Mouse (Mus musculus): Measurements from ENCODE around the gene Cyp46a1.

Cyp46a1 gene

DNA sequence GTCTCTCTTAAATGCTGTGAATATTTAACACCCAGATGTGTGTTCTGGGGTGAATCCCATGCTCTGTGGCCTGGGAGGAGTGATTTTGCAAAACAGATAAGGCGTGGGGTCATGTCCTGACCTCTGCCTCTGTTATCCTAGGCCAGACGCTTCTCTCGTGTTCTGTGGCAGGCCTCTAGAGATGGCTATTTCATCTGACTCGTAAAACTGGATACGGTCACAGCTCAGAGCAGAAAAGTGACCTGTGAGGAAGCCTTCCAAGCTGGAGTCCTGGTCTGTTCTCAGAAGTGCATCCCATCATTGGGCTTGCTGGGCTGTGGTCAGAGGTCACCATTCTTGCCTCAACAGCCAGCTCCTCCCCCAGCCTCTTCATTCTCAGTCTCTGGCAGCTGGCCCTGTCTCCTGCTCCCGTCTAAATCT lies 21.7 kb upstream of the Cyp46a1 start:
- DNase-seq: no peak

DNA sequence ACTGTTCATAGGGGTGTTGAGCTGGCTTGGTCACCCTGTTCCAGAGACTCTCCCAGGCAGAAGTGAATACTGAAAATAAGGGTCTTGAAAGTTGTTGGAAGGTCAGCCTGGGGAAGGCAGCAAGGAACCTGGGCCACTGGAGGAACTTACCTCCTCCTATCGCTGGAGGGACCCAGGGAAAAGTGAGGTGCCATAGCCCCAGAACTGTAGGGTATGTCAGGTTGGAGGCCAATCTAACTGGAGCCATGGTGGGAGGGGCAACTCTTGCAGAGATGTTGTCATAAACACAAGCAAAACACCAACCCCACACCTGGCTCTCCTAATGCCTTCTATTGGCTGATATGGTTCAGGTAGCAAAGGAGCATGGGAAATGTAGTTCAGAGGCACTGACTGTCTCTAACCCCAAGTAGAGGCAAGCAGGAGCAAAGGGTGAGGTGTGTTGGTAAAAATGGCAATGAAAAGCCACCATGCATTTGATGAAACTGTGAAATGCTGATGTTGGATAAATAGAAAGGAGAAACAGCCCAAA lies 20.9 kb upstream of the Cyp46a1 start:
- DNase-seq: no peak

DNA sequence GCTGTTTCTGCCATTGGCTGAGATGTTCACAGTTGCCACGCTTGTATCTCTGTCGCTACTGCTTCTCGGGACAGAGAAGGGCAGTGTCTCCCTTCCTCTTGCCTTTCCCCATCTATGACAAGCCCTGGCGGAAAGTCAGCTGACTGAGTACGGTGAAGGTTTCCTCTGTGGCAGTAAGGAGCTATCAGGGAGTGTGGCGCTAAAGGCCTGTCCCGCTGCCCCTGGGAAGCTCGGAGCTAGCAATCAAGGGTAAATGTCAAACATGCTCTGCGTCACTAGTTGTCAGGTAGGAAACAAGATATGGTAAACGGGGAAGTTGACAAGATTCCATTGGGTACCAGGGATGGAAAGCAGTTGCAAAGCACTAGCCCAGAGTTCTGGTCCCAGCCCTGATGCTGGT lies 18.4 kb upstream of the Cyp46a1 start:
- DNase-seq: no peak

DNA sequence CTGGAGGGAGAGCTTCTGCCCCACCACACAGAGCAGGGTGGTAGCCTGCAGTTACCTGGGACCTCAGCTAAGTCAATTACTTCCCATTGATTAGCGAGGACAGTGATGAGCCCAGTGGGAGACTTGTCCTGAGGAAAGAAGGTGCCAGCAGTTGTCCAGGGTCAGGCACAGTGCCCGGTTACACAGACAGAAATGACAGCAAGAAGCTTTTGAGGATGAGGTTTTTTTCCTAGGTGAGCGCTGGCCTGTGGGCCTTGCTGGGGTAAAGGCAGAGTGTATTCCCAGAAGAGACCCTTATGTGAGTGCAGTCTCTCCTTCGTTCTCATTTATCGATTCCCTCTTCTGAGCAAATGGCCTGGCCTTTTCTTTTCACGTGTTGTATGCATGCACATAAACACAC lies 17.5 kb upstream of the Cyp46a1 start:
- no peak for DNase-seq

DNA sequence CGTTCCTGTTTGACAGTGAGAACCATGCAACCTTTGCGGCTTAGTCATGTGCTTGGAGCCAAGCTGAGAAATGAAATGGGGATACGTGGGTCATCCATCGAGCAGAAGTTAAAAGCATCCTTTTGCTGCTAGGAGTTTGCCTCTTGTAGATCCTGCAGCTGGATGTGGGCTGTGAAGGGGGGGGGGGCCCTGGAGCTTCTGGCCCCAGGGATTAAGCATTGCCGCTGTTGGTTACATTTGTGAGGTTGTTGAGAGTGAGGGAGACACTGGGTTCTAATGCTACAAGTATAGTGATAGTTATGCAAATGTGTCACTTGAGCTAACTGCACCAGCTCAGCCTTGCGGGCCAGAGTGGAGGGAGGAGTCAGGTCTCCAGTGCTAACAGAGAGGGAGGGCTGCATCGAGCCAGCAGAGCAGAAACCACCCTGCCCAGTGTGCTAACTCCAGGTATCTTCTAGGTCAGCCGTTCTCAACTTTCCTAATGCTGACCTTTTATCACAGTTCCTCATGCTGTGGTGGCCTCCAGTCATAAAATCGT lies 16.9 kb upstream of the Cyp46a1 start:
- no peak for DNase-seq

DNA sequence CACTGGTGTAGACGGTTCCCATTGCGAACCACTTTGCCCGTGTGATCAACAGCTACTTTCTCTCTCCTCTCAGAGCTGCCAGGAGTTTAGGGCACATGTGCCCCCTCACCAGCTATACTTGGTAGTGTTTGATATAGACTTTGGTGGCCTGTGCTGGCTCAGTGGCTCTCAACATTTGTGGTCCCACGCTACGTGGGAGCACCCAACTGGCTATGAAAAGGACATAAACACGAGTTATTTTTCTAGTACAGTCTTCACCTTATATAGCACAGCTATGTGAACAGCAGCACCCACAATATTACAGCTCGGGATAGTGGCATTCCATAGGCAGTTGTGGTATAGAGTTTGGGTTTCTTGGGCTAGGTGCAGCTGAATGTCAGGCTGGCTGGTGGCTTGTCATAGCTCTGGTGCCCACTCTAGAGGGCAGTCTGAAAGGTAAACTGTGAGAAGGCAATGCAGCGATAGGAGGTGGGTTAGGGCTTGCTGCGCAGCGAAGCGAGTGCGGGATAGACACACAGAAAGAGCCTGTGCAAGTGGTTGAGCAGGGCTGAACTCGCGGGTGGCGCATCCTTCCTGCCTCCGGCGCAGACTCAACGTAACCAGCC lies 16.3 kb upstream of the Cyp46a1 start:
- DNase-seq: no peak

DNA sequence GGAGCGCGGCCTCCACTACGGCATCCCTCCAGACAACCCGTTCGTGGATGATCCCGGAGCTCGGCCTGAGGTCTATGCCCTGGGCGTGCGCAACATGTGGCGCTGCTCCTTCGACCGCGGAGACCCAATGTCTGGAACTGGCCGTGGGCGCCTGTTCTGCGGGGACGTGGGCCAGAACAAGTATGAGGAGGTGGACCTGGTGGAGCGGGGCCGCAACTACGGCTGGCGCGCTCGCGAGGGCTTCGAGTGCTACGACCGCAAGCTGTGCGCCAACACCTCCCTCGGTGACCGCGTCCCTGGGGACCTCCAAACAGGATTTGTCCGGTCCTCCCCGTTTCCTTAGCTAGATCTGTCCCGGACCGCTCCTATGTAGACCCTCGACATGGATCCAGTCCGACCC lies 15.7 kb upstream of the Cyp46a1 start:
- DNase-seq: no peak

DNA sequence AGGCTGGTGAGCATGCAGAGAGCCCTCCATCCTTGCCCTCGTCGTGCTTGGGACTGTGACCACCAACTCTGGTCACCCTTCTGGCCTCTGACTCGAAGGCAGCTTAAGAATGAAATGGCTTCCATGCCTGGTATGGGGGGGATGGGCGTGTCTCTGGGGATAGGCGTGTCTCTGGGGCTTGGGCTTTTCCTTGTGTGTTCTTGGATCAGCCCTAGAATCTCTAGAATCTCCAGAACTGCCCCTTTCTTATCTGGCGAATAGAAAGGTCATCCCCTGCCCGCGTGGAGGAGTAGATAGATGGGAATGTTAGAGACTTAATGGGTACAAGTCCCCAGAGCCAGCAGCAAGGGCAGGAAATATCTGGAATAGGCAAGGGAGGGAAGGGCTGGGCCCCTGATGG lies 14.1 kb upstream of the Cyp46a1 start:
- no peak for DNase-seq

DNA sequence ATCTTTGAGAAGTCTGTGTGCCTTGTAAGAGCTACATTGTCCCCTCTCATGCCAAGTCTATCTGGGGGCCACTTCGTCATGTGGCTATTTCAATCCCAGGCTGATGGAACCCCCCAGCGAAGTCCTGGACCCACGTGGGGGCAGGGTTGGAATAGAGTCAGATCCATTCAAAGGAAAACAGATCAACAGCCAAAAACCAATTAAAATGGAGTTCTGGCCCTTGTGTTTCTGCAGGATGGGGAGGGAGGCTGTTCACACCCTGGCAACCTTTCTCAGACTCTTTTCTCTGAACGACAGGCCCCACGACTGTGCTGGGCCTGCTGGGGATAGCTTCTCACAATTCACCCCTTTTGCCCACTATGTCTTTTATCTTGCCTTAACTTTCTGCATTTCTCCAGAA lies 7.8 kb upstream of the Cyp46a1 start:
- DNase-seq: no peak

DNA sequence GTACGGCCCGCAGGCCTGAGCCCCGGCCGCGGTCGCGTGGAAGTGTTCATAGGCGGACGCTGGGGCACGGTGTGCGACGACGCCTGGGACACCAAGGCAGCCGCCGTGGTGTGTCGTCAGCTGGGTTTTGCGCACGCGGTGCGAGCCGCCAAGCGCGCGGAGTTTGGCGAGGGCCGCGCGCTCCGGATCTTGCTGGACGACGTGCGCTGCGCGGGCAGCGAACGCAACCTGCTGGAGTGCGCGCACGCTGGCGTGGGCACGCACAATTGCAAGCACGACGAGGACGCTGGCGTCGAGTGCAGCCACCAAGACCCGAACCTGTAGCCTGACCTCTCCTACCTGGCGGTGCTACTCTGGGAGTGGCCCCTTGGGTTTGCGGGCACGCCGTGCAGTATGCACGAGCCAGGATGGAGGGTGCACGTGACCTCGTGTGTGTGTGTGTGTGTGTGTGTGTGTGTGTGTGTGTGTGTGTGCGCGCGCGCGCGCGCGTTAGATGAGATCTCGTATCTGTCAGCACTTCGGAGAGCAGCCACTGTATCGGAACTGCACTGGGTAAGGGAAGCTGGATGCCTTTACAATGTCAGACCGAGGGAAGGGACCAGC lies 6.2 kb upstream of the Cyp46a1 start:
- no peak for DNase-seq

DNA sequence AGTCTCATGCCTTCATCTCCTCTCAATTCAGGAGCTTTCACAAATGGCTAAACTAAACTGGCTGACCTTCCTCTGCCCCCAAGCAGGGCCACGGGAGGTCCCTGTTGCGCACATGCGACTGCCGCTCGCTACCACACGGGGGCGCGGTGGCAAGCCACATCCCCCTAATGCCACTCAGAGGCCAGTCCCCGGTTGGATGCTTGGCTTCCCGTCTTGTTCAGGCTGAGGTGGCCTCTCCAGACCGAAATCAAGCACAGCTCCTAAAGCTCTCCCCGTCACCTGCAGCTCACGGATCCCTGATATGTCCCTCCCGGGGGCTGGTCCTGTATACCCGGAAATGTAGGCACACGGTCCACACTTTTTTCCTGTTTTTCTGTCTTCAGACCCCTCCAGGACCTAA lies 1.1 kb upstream of the Cyp46a1 start:
- DNase-seq: peak; percentile 75 to 76

DNA sequence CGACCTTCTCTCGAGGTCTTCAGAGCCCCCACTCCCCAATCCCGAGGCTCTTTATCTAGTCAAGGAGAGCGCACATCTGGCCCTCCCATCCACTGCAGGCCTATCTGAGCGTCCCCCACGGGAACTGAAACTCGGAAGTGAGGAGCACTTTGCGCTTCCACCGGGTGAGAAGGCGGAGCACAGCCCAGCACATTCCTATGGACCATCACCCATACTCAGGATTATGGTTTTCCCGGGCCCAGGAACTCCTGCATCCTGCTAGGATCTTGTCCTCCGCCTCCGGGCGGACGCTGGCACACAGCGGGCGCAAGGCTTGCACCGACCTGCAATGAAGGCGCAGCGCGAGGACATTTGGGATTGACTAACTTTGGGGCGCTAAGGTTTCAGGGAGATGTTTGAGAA lies 699 bp upstream of the Cyp46a1 start:
- peak; percentile 31 to 50 for DNase-seq

DNA sequence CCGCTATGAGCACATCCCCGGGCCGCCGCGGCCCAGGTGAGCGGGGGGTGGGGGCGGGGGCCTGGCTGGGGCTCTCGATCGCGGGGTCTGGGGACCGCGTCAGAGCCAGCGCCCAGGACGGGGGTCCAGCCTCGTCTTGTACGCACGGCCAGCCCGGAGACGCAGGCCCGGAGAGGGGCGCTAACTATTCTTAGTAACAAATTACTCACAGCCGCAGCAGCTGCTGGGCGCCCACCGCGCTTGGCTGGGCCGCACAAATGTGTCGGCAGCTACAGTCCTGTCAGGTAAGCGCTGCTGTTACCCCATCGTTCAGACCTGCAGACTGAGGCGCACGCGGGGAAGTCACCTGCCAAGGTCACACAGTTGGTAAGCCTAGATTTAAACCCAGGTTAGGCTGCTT lies 348 bp downstream of the Cyp46a1 start:
- peak; percentile 9 to 13 for DNase-seq

DNA sequence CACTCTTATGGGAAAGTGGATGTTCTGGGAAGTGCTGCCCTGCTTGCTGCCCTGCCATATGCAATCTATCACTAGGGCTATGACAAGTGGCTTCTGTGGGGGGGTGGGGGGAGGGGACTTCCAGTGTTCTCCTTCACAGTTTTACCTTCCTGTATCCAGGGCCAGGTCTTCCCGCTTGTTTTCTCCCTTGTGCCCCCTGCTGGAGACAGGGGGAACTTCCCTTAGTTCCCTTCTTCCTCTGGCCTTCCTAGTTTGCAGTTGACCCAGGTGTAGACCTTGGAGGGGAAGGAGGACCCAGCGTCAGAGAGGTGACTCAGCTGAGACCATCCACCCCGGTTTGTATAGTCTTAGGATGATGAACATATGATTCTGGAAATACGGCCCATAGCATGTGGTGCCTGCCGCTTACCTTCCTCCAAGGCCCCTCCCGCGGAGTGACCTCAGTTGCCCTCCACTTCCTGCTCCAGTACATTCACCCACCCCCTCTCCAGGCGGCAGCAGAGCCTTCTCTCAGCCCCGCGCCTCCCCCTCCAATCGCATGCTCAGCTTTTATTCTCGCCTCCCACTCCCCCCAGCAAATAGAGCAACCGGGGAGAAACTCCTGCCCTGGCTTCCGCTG lies 4.5 kb downstream of the Cyp46a1 start:
- peak; percentile 19 to 20 for DNase-seq

DNA sequence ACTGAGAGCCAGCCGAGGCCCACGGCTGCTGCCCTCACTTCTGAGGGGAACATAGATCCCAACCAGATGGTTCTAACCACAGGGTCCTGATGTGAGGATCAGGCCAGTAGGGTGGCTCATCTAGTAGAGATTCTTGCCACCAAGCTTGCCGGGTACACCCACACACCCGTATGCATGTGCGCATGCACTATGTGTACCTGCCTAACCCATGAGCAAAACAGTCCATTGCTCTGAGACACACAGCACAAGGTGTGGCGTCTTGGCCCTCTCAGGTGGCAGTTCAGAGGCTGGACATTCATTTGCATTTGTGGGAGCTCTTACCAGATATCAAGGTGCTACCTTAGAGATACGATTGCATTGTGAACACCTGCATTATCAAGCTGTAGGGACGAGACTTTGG lies 14.0 kb downstream of the Cyp46a1 start:
- no peak for DNase-seq

DNA sequence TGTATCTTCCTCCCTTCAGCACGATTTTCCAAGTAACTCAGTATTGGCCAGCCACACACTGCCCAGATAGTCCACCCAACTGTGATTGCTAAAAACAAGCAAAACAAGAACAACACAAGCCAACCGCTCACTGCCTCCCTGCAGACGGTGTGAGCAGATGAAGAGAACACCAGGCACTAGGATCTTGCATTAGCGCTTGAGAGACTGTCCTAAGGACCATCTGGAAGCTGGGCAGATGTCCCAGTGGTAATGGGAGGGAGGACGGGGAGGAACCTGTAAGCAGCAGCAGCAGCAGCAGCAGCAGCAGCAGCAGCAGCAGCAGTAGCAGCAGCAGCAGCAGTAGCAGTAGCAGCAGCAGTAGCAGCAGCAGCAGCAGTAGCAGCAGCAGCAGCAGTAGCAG lies 14.8 kb downstream of the Cyp46a1 start:
- DNase-seq: no peak

DNA sequence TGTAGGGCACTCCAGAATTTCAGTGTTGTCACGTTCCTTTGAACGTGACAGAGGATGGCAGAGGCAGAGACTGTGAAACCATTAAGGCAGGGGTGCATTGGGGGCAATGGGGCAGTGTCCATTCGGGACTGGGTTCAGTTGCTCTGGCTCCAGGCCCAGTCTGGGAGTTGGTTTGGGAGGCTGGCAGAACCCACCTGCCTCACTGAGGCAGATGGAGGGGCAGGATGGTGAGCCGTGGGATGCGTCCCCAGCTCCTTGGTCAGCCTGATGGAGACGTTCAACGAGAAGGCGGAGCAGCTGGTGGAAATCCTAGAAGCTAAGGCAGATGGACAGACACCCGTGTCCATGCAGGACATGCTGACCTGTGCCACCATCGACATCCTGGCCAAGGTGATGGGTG lies 16.8 kb downstream of the Cyp46a1 start:
- no peak for DNase-seq

DNA sequence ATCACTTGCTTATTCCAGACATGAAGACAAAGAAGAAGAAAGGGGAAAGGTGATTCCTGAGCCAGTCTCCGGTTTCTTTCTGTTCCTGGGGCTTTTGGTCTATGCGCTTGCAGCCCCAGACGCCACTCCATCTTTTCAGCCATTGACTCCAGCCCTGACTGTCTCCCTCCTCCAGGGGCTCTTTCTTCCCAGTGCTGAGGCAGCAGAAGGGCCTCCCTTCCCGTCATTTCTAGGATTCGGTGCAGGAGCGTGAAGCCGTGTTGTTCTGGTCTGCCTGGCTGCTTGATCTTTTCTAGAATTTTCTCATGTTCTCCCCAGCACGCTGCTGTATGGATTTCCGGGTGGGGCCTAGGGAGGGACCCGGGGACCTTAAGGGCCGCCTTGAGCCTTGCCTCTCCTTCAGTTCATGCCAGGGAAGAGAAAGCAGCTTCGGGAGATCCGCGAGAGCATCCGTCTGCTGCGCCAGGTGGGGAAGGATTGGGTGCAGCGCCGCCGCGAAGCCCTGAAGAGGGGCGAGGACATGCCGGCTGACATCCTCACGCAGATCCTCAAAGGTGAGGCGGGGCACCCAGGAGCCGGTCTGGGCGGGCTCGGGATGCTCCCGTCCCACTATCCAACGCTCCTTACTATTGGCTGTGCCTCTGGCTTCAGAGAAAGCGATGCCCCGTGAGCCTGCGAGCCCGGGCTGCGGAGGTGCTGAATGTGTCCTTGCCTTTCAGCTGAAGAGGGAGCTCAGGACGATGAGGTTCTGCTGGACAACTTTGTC lies 18.4 kb downstream of the Cyp46a1 start:
- no peak for DNase-seq

DNA sequence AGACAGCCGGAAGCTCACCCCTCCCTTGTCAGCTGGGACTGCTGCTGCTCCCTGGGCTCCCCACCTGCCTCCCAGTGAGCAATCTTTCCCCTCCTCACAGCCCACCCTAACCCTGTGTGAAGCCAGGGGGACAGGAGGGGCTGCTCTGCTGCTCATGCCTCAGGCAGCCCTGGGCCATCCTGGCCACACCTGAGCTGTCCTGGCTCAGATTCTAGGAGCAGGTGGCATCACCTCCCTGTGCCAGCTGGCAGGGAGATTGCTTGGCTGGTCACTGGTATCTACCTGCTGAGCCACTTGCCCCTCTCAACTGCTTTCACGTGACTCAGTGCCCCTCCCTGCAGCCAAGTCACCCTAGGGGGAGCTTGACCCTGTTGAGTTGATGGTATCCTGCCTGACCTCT lies 20.1 kb downstream of the Cyp46a1 start:
- DNase-seq: no peak

DNA sequence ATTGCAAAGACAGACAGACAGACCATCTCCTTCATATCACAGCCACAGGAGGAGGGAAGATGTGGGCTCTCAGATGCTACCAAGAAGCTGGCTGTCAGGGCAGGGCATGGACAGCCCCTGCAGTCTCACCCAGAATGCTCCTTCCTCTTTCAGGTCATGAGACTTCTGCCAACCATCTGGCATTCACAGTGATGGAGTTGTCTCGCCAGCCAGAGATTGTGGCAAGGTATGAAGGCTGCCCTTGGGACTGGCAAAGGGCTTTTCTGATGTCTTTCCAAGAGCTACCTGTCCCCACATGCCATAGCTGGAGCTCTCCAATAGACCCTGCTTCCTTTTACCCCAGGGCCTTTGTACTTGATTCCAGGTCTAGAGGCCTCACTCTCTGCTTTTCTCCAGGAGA lies 21.1 kb downstream of the Cyp46a1 start:
- no peak for DNase-seq

DNA sequence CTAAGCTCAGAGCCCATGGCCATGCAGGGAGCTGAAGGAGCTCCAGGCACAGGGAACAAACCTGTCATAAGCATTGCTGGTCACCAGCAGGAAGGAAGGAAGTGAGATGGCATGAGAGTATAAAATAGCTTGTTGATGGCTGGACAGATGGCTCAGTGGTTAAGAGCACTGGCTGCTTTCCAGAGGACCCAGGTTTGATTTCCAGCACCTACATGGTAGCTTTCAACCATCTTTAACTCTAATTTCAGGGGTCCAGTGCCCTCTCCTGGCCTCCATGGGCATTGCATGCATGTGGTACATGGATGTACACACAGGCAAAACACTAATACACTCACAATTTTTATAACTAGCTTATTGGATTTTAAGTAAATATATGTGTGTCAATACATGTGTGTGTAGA lies 21.8 kb downstream of the Cyp46a1 start:
- no peak for DNase-seq

DNA sequence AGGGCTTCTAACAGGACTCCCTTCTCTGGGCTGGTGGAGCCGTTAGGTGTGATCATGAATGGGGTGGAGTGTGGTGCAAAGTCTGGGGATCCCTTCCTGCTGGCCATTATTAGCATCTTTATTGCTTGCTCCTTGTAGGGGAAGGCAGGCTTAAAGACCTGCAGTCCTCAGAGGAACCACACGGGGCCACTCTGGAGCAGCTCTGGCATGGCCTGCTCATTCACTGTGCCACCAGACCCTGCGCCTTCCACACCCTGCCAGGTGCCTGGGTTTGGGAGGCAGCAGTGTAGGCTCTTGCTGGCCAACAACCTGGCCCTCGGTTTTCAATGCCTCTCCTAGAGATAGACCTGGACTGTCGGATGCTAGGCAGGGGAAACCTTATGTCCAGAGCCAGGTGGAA lies 29.6 kb downstream of the Cyp46a1 start:
- DNase-seq: peak; percentile 21 to 32

DNA sequence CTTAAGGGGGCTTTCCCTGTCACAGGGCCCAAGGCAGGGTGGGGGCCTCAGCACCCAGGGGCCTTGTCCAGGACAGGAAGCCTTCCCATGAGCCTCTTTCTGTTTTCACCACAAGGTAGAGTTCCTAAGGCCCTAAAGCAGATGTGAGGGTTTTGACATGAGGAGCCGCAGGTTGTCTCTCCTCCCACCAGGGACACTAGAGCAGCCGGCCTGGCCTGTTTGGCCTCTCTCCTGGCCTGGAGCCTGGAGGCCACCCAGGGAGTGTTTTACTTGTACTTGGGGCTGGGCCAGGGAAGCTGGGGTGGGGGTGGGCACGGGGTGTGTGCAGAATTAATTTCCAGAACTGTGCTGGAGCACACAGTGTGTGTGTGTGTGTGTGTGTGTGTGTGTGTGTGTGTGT lies 31.2 kb downstream of the Cyp46a1 start:
- no peak for DNase-seq

DNA sequence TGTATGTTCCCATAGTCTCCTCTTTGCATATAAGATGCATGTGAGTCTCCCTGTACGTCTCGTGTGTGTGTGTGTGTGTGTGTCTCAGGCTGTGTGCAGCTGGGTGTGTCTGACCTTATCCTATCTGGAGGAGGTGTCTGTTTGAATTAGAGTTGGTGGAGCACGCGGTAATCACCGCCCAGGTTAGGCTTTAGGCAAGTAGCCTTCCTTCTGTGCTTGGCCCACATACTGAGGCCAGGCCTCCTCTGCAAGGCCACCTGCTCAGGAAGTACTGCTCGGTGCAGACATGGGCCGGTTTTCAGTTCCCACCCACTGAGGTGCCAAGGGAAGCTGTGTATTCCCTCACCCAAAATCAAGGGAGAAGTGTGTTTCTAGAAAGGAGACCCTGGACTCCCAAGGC lies 31.7 kb downstream of the Cyp46a1 start:
- DNase-seq: no peak

All from B cell, adult 2 months (primary cell).